Mouse (Mus musculus): ENCODE data around the gene Nfia. TPM values are rescaled to one million over a fixed set of nuclear protein-coding genes. Genes with fewer than 3 reads are reported as not detected.

Nfia gene
- total RNA-seq, 1 experiment from 2014 or later: 11.4 TPM

- no peak for ATAC-seq (ENCODE audit: extremely low read depth, insufficient number of reproducible peaks, low FRiP score, poor library complexity, severe bottlenecking)
These were observed 175.7 kb downstream of the Nfia start for GRCm38 (mm10) chr4:97948250-97948649.

- ATAC-seq (ENCODE audit: extremely low read depth, insufficient number of reproducible peaks, low FRiP score, poor library complexity, severe bottlenecking): no peak
These were observed 178.0 kb downstream of the Nfia start for GRCm38 (mm10) chr4:97950341-97951071.

GRCm38 (mm10) chr4:97953886-97954285, 181.4 kb downstream of the Nfia start:
- ATAC-seq (ENCODE audit: extremely low read depth, insufficient number of reproducible peaks, low FRiP score, poor library complexity, severe bottlenecking): no peak

- no peak for ATAC-seq (ENCODE audit: extremely low read depth, insufficient number of reproducible peaks, low FRiP score, poor library complexity, severe bottlenecking)
These were observed 185.6 kb downstream of the Nfia start for GRCm38 (mm10) chr4:97958121-97958520.

GRCm38 (mm10) chr4:97962856-97963255, 190.3 kb downstream of the Nfia start:
- no peak for ATAC-seq (ENCODE audit: extremely low read depth, insufficient number of reproducible peaks, low FRiP score, poor library complexity, severe bottlenecking)

DNA sequence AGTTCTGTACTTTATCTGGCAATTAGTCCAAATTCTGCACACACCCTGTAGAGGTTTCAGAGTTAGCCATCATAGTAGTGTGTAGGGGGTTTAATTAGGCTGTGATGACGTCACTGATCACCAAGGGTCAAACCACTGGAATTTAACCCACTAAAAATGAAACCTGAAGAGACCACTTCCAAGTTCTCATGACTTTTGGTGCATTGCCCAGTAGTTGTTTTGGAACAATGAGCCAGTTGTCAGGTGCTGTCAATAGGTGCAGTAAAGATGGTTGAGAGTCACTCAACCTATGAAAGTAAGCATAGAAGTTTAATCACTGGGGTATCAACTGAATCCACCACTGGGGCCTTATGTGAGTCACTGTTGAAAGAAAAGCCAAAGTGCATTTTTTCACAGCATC, 191.4 kb downstream of the Nfia start:
- ATAC-seq (ENCODE audit: extremely low read depth, insufficient number of reproducible peaks, low FRiP score, poor library complexity, severe bottlenecking): no peak

DNA sequence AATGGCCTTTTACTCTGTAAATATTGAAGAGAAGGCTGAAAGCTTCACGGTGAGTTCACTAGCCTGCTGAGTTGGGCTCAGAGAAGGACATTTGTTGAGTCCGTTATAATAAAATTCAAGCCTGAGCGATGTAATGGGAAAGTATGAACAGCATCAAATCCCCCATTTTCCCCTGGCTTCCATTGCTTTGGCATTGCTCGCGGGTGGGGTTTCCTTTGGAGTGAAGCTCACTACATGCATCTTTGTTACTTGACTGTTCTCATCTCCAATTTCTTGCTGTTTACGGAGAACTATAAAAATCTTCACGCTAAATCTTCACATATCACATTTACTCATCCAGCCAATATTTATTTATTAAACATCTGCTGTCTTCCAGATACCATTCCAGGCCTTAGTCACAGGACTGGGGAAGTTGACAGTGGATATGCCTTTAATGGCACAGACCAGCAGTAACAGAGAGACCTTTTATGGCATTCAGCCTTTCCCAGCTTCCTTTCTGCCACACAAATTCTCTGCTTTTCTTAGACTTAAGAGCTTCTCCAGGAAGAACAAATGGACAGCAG, 196.3 kb downstream of the Nfia start:
- ATAC-seq (ENCODE audit: extremely low read depth, insufficient number of reproducible peaks, low FRiP score, poor library complexity, severe bottlenecking): no peak

DNA sequence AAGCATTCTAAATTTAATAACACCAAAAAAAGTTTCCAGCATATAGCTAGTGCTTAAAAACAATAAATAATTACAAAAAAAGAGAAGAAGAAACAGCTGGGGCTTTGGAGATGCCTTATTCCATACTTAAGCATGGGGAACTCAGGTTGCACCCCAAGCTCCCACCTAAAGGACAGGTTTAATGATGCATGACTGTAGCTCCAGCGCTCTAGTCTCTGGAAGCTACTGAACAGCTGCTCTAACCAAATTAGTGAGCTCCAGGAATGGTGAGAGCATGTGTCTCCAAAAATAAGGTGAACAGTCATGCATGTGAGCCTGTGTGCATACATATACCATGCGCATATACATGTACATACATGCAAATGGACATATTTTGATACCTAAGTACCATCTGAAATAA, 200.5 kb downstream of the Nfia start:
- no peak for ATAC-seq (ENCODE audit: extremely low read depth, insufficient number of reproducible peaks, low FRiP score, poor library complexity, severe bottlenecking)

GRCm38 (mm10) chr4:97974037-97974436, 201.5 kb downstream of the Nfia start:
- no peak for ATAC-seq (ENCODE audit: extremely low read depth, insufficient number of reproducible peaks, low FRiP score, poor library complexity, severe bottlenecking)

GRCm38 (mm10) chr4:97976891-97977290, 204.4 kb downstream of the Nfia start:
- no peak for ATAC-seq (ENCODE audit: extremely low read depth, insufficient number of reproducible peaks, low FRiP score, poor library complexity, severe bottlenecking)

DNA sequence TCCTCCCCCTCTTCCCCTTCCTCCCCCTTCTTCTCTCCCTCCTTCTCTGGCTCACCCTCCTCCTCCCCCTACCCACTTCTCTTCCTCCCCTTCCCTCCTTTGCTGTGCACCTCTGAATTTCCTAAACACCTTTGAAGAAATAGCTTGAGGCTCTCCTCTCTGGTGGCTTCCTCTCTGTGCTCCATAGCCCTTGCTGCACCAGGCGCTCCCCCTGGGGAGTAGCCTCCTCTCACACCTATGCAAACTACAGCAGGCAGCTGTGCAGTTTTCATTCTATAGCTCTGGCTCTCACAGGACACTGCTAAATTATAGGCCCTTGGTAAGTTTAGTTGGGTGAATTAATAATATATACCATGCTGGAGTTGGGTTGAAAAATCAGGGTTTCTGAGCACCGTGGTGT, 211.8 kb downstream of the Nfia start:
- ATAC-seq (ENCODE audit: extremely low read depth, insufficient number of reproducible peaks, low FRiP score, poor library complexity, severe bottlenecking): no peak

- no peak for ATAC-seq (ENCODE audit: extremely low read depth, insufficient number of reproducible peaks, low FRiP score, poor library complexity, severe bottlenecking)
These were observed 213.7 kb downstream of the Nfia start for GRCm38 (mm10) chr4:97986056-97986734.

- no peak for ATAC-seq (ENCODE audit: extremely low read depth, insufficient number of reproducible peaks, low FRiP score, poor library complexity, severe bottlenecking)
These were observed 214.2 kb downstream of the Nfia start for GRCm38 (mm10) chr4:97986735-97987075.

DNA sequence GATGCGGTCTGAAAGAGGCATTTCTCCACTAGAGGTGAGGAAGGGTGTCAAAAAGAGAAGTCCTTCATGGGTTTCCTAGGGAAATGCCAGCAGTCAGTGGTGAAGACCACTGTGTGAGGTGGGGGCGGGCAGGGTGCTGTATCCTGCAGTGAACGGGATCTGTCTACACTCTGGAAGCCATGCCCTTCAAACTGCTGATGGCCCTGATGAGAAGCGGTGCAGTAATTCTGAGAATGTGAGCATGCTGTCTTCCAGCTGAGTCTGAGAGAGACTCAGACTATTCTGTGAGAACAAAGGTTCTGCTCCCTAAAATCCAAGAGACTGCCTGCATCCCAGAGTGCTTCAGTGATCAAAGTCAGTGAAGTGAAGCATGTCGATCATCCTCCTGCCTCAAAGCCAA, 216.2 kb downstream of the Nfia start:
- ATAC-seq (ENCODE audit: extremely low read depth, insufficient number of reproducible peaks, low FRiP score, poor library complexity, severe bottlenecking): no peak

DNA sequence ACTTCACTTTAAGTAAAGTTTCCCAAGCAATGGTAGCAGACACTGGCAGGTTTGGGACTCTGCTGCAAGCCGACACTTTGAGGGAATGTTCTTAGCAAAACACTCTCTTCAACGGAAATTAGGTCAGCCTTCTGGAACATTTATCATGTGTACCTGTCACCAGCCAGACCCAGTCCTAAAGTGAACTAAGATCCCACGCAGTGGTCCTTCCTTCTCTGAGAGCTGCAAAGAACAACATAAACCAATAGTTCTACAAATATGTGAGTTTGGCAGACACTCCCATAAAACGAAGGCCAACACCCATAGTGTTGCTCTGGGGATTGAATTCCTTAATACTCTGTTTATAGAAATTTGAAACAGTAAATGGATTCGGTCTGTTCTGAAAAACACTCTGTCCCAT, 217.9 kb downstream of the Nfia start:
- no peak for ATAC-seq (ENCODE audit: extremely low read depth, insufficient number of reproducible peaks, low FRiP score, poor library complexity, severe bottlenecking)

DNA sequence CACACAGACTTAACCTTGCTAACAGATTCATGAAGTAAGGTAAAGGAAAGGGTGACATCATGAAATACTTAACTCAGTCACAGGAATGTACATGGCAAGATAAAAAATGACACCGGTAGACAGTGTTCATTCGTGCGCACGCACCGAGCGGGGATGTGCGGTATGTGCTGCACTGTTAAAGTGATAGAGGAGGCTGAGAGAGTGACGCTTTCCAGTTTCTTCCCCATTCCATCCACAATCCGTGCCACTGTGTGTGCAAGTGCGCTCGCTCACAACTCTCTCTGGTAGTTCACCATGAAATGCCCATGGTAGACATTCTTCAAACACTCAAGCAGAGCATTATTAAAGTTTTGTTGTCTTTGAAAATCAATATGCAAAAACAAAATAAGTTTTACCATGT, 218.9 kb downstream of the Nfia start:
- ATAC-seq (ENCODE audit: extremely low read depth, insufficient number of reproducible peaks, low FRiP score, poor library complexity, severe bottlenecking): no peak

- ATAC-seq (ENCODE audit: extremely low read depth, insufficient number of reproducible peaks, low FRiP score, poor library complexity, severe bottlenecking): no peak
These were observed 219.3 kb downstream of the Nfia start for GRCm38 (mm10) chr4:97991880-97992279.

- no peak for ATAC-seq (ENCODE audit: extremely low read depth, insufficient number of reproducible peaks, low FRiP score, poor library complexity, severe bottlenecking)
These were observed 223.6 kb downstream of the Nfia start for GRCm38 (mm10) chr4:97995911-97996712.

DNA sequence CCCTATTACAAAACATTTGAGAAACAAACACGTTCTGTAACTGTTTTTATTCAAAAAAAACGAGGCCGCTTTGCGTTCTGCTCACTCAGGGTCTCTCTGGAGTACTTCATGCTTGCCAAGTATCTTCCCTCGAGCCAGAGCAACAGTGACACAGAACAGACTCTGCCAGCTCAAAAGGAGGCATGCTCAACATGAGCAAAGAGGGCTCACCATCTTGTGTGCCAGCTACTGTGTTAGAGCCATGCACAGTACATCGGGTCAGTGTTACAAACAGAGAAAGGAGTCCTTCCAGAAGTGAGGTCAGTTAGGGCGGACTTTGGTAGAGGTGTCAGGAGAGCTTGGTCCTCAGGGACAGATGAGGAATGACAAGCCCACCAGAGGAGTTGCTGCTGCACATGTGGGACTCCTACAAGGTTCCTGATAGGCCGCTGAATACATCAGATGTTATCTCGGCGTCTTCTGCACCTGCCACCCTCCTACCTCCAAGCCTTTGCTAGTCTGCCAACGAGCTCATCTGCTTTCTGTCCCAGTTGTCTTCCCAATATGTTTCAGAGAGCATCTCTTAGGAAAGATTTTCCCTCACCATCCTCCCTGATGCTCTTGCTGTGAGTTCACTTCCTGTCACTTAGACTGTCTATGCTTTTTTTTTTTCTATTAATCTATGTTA, 224.8 kb downstream of the Nfia start:
- no peak for ATAC-seq (ENCODE audit: extremely low read depth, insufficient number of reproducible peaks, low FRiP score, poor library complexity, severe bottlenecking)

Measured in neutrophil, adult 5-6 weeks (primary cell).